Mouse (Mus musculus): ENCODE measurements at regions not wholly inside any gene's neighbourhood (a gene's known extent, or its start where the extent isn't known, plus 50 kb on each side); places are given as distances from the start of the nearest gene placed in this dataset.

- no peak overlapping the region for H3K4me3 ChIP-seq
- no peaks in the 10 kb centered on the region for H3K27me3 ChIP-seq (replicated peaks)
- no peak overlapping the region for H3K27ac ChIP-seq
- H3K36me3 ChIP-seq = no peaks in the 10 kb centered on the region
- H3K9me3 ChIP-seq (replicated peaks) = no peaks in the 10 kb centered on the region
- H3K9ac ChIP-seq = no peak overlapping the region
- WGBS (ENCODE audit: insufficient replicate concordance) = 48% methylated on average over 1 of the region's 1 CpGs
- H3K4me1 ChIP-seq = no peaks in the 10 kb centered on the region
- no peak for ATAC-seq
- H3K4me2 ChIP-seq = no peak overlapping the region
These were observed 301.8 kb upstream of the Rnf219 start for GRCm38 (mm10) chr14:104824224-104824623.

- Histone ChIP-seq H3K36me3 (no peaks in the 10 kb centered on the region), H3K27me3 (replicated peaks) (no peaks in the 10 kb centered on the region), H3K4me1 (no peaks in the 10 kb centered on the region), H3K4me3 (no peak overlapping the region), H3K4me2 (no peak overlapping the region), H3K27ac (no peak overlapping the region), H3K9ac (no peak overlapping the region), H3K9me3 (replicated peaks) (no peaks in the 10 kb centered on the region)
- no peak for ATAC-seq
- WGBS (ENCODE audit: insufficient replicate concordance) = 76% methylated on average over 11 of the region's 11 CpGs
These were observed 299.6 kb upstream of the Rnf219 start for GRCm38 (mm10) chr14:104821903-104822573.

- Histone ChIP-seq H3K9ac (no peak overlapping the region), H3K9me3 (replicated peaks) (no peaks in the 10 kb centered on the region), H3K4me1 (no peaks in the 10 kb centered on the region), H3K36me3 (no peaks in the 10 kb centered on the region), H3K4me2 (no peak overlapping the region), H3K4me3 (no peak overlapping the region), H3K27ac (no peak overlapping the region), H3K27me3 (replicated peaks) (no peaks in the 10 kb centered on the region)
- no peak for ATAC-seq
- 73% methylated on average over 4 of the region's 4 CpGs for WGBS (ENCODE audit: insufficient replicate concordance)
These were observed 296.7 kb upstream of the Rnf219 start for GRCm38 (mm10) chr14:104819106-104819505.

- no peaks in the 10 kb centered on the region for H3K4me1 ChIP-seq
- H3K9me3 ChIP-seq (replicated peaks) = no peaks in the 10 kb centered on the region
- H3K4me2 ChIP-seq = no peak overlapping the region
- H3K27ac ChIP-seq = no peak overlapping the region
- ATAC-seq = no peak
- H3K36me3 ChIP-seq = no peaks in the 10 kb centered on the region
- no peak overlapping the region for H3K4me3 ChIP-seq
- no peak overlapping the region for H3K9ac ChIP-seq
- no peaks in the 10 kb centered on the region for H3K27me3 ChIP-seq (replicated peaks)
- 28% methylated on average over 10 of the region's 10 CpGs for WGBS (ENCODE audit: insufficient replicate concordance)
These were observed 291.6 kb upstream of the Rnf219 start for GRCm38 (mm10) chr14:104813977-104814584.

GRCm38 (mm10) chr14:104812006-104812405 lies 289.6 kb upstream of the Rnf219 start:
- ATAC-seq = no peak
- H3K27me3 ChIP-seq (replicated peaks) = no peaks in the 10 kb centered on the region
- no peak overlapping the region for H3K27ac ChIP-seq
- no peak overlapping the region for H3K4me2 ChIP-seq
- no peaks in the 10 kb centered on the region for H3K4me1 ChIP-seq
- no peaks in the 10 kb centered on the region for H3K36me3 ChIP-seq
- no peak overlapping the region for H3K9ac ChIP-seq
- 58% methylated on average over 4 of the region's 4 CpGs for whole genome bisulfite sequencing (ENCODE audit: insufficient replicate concordance)
- no peaks in the 10 kb centered on the region for H3K9me3 ChIP-seq (replicated peaks)
- H3K4me3 ChIP-seq = no peak overlapping the region

GRCm38 (mm10) chr14:104805332-104805731 lies 282.9 kb upstream of the Rnf219 start:
- WGBS (ENCODE audit: insufficient replicate concordance) = 71% methylated on average over 10 of the region's 10 CpGs
- Histone ChIP-seq H3K36me3 (no peaks in the 10 kb centered on the region), H3K4me2 (no peak overlapping the region), H3K4me3 (no peak overlapping the region), H3K9me3 (replicated peaks) (no peaks in the 10 kb centered on the region), H3K27me3 (replicated peaks) (no peaks in the 10 kb centered on the region), H3K9ac (no peak overlapping the region), H3K27ac (no peak overlapping the region), H3K4me1 (no peaks in the 10 kb centered on the region)
- ATAC-seq = no peak

- ATAC-seq = no peak
- Histone ChIP-seq H3K27me3 (replicated peaks) (no peaks in the 10 kb centered on the region), H3K36me3 (no peaks in the 10 kb centered on the region), H3K4me2 (no peak overlapping the region), H3K4me1 (no peaks in the 10 kb centered on the region), H3K4me3 (no peak overlapping the region), H3K27ac (no peak overlapping the region), H3K9me3 (replicated peaks) (no peaks in the 10 kb centered on the region), H3K9ac (no peak overlapping the region)
- 73% methylated on average over 17 of the region's 17 CpGs for WGBS (ENCODE audit: insufficient replicate concordance)
These were observed 274.0 kb upstream of the Rnf219 start for GRCm38 (mm10) chr14:104796348-104796965.

GRCm38 (mm10) chr14:104789346-104789745 lies 266.9 kb upstream of the Rnf219 start:
- H3K9ac ChIP-seq = no peak overlapping the region
- no peak overlapping the region for H3K27ac ChIP-seq
- no peaks in the 10 kb centered on the region for H3K36me3 ChIP-seq
- H3K27me3 ChIP-seq (replicated peaks) = no peaks in the 10 kb centered on the region
- no peak overlapping the region for H3K4me2 ChIP-seq
- H3K4me1 ChIP-seq = no peaks in the 10 kb centered on the region
- H3K4me3 ChIP-seq = no peak overlapping the region
- 40% methylated on average over 3 of the region's 3 CpGs for WGBS (ENCODE audit: insufficient replicate concordance)
- no peaks in the 10 kb centered on the region for H3K9me3 ChIP-seq (replicated peaks)
- ATAC-seq = no peak

- no peak overlapping the region for H3K4me2 ChIP-seq
- ATAC-seq = no peak
- H3K9ac ChIP-seq = no peak overlapping the region
- H3K27me3 ChIP-seq (replicated peaks) = no peaks in the 10 kb centered on the region
- WGBS (ENCODE audit: insufficient replicate concordance) = 62% methylated on average over 12 of the region's 12 CpGs
- no peak overlapping the region for H3K27ac ChIP-seq
- H3K4me3 ChIP-seq = no peak overlapping the region
- no peaks in the 10 kb centered on the region for H3K9me3 ChIP-seq (replicated peaks)
- no peaks in the 10 kb centered on the region for H3K36me3 ChIP-seq
- no peaks in the 10 kb centered on the region for H3K4me1 ChIP-seq
These were observed 262.6 kb upstream of the Rnf219 start for GRCm38 (mm10) chr14:104785066-104785465.

- H3K36me3 ChIP-seq = no peaks in the 10 kb centered on the region
- H3K4me3 ChIP-seq = no peak overlapping the region
- no peak overlapping the region for H3K27ac ChIP-seq
- no peaks in the 10 kb centered on the region for H3K4me1 ChIP-seq
- no peak for ATAC-seq
- no peak overlapping the region for H3K9ac ChIP-seq
- H3K9me3 ChIP-seq (replicated peaks) = no peaks in the 10 kb centered on the region
- H3K4me2 ChIP-seq = no peak overlapping the region
- 24% methylated on average over 4 of the region's 4 CpGs for WGBS (ENCODE audit: insufficient replicate concordance)
- no peaks in the 10 kb centered on the region for H3K27me3 ChIP-seq (replicated peaks)
These were observed 247.5 kb upstream of the Rnf219 start for GRCm38 (mm10) chr14:104769938-104770337.

- no peaks in the 10 kb centered on the region for H3K27me3 ChIP-seq (replicated peaks)
- no peaks in the 10 kb centered on the region for H3K36me3 ChIP-seq
- H3K4me1 ChIP-seq = no peaks in the 10 kb centered on the region
- H3K9me3 ChIP-seq (replicated peaks) = no peaks in the 10 kb centered on the region
- 51% methylated on average over 3 of the region's 3 CpGs for WGBS (ENCODE audit: insufficient replicate concordance)
- no peak overlapping the region for H3K27ac ChIP-seq
- ATAC-seq = no peak
- no peak overlapping the region for H3K4me3 ChIP-seq
- no peak overlapping the region for H3K4me2 ChIP-seq
- no peak overlapping the region for H3K9ac ChIP-seq
These were observed 211.8 kb upstream of the Rnf219 start for GRCm38 (mm10) chr14:104734213-104734612.

GRCm38 (mm10) chr14:104732036-104732435 lies 209.6 kb upstream of the Rnf219 start:
- H3K4me2 ChIP-seq = no peak overlapping the region
- H3K4me1 ChIP-seq = no peaks in the 10 kb centered on the region
- no peak overlapping the region for H3K27ac ChIP-seq
- H3K9me3 ChIP-seq (replicated peaks) = no peaks in the 10 kb centered on the region
- no peaks in the 10 kb centered on the region for H3K36me3 ChIP-seq
- H3K9ac ChIP-seq = no peak overlapping the region
- no peaks in the 10 kb centered on the region for H3K27me3 ChIP-seq (replicated peaks)
- no peak for ATAC-seq
- H3K4me3 ChIP-seq = no peak overlapping the region
- WGBS (ENCODE audit: insufficient replicate concordance) = 29% methylated on average over 1 of the region's 1 CpGs

All from liver, embryonic 12.5 days (tissue).